Mouse (Mus musculus) forebrain, embryonic 13.5 days (tissue): Measurements from ENCODE around the gene Ppie. TPM values are rescaled to one million over a fixed set of nuclear protein-coding genes. Genes with fewer than 3 reads are reported as not detected.

Source experiments
- ATAC-seq: fragments of 200-750 bp; cut with Nextera tagmentation; 2 replicates; pipeline ENCODE4 v1.8.0; 2017
- H3K27ac ChIP-seq: fragments of 300-500 bp; sonication (generic); 2 replicates; pipeline ENCODE4 v1.5.1; 2015; ENCODE audit warnings: inconsistent platforms, mild to moderate bottlenecking, moderate library complexity
- H3K27me3 ChIP-seq: fragments of 300-500 bp; sonication (generic); 2 replicates; pipeline ENCODE4 v1.6.1; 2015; ENCODE audit warnings: mild to moderate bottlenecking, inconsistent platforms
- H3K36me3 ChIP-seq: fragments of 300-500 bp; sonication (generic); 2 replicates; pipeline ENCODE4 v1.6.1; 2015; ENCODE audit warnings: mild to moderate bottlenecking, inconsistent platforms; ENCODE audit not compliant: poor library complexity, severe bottlenecking
- H3K4me1 ChIP-seq: fragments of 300-500 bp; sonication (generic); 2 replicates; pipeline ENCODE4 v1.6.1; 2015; ENCODE audit warnings: inconsistent platforms
- H3K4me2 ChIP-seq: fragments of 300-500 bp; sonication (generic); 2 replicates; pipeline ENCODE4 v1.6.1; 2015; ENCODE audit warnings: inconsistent platforms, mild to moderate bottlenecking, moderate library complexity
- H3K4me3 ChIP-seq: fragments of 300-500 bp; sonication (generic); 2 replicates; pipeline ENCODE4 v1.5.1; 2015; ENCODE audit warnings: mild to moderate bottlenecking, inconsistent platforms
- H3K9ac ChIP-seq: fragments of 300-500 bp; sonication (generic); 2 replicates; pipeline ENCODE4 v1.6.1; 2015; ENCODE audit warnings: mild to moderate bottlenecking, inconsistent platforms
- H3K9me3 ChIP-seq: fragments of 300-500 bp; sonication (generic); replicated peaks from 2 replicates; pipeline ENCODE4 v1.6.1; 2016; ENCODE audit warnings: inconsistent platforms
- WGBS: fragments of 180-500 bp; shearing (Covaris S2); methylation state at CpG from one replicate; pipeline ENCODE4 v1.1.7; 2015; 5-methylcytosine and 5-hydroxymethylcytosine counted together
- polyA plus RNA-seq: library from polyadenylated mRNA; unstranded; fragments of >200 nt; fragmentation: Nextera tagmentation; extraction: Ambion mirVana; gene quantifications from 2 replicates; pipeline ENCODE4 v1.2.1, GENCODE M21; 2015

The Ppie gene
- polyA plus RNA-seq, 1 experiment from 2014 or later: 91.6 TPM

GRCm38 (mm10) chr4:123083323-123083902 is 56.3 kb downstream of the Ppie start:
- ATAC-seq: no peak
- H3K4me1 ChIP-seq: peaks cover 4% of the 10 kb centered on the region
- H3K27ac ChIP-seq: no peak overlapping the region
- H3K4me2 ChIP-seq: no peak overlapping the region
- no peaks in the 10 kb centered on the region for H3K9me3 ChIP-seq
- H3K9ac ChIP-seq: no peak overlapping the region
- WGBS: 65% methylated on average over 13 of the region's 13 CpGs
- no peaks in the 10 kb centered on the region for H3K27me3 ChIP-seq
- H3K4me3 ChIP-seq: no peak overlapping the region
- no peaks in the 10 kb centered on the region for H3K36me3 ChIP-seq

GRCm38 (mm10) chr4:123082283-123083163 is 57.2 kb downstream of the Ppie start:
- H3K36me3 ChIP-seq: no peaks in the 10 kb centered on the region
- 71% methylated on average over 20 of the region's 20 CpGs for WGBS
- no peaks in the 10 kb centered on the region for H3K27me3 ChIP-seq
- H3K4me2 ChIP-seq: no peak overlapping the region
- no peak overlapping the region for H3K4me3 ChIP-seq
- H3K9me3 ChIP-seq: no peaks in the 10 kb centered on the region
- no peak overlapping the region for H3K9ac ChIP-seq
- ATAC-seq: peak; percentile 64
- peaks cover 4% of the 10 kb centered on the region for H3K4me1 ChIP-seq
- H3K27ac ChIP-seq: no peak overlapping the region

GRCm38 (mm10) chr4:123080791-123081190 is 59.0 kb downstream of the Ppie start:
- no peaks in the 10 kb centered on the region for H3K9me3 ChIP-seq
- no peak overlapping the region for H3K4me2 ChIP-seq
- no peak overlapping the region for H3K27ac ChIP-seq
- peaks cover 4% of the 10 kb centered on the region for H3K4me1 ChIP-seq
- H3K9ac ChIP-seq: no peak overlapping the region
- no peaks in the 10 kb centered on the region for H3K36me3 ChIP-seq
- ATAC-seq: no peak
- WGBS: 38% methylated on average over 13 of the region's 13 CpGs
- H3K4me3 ChIP-seq: no peak overlapping the region
- no peaks in the 10 kb centered on the region for H3K27me3 ChIP-seq

- H3K4me3 ChIP-seq: no peak overlapping the region
- WGBS: 89% methylated on average over 4 of the region's 4 CpGs
These were observed 61.5 kb downstream of the Ppie start for GRCm38 (mm10) chr4:123078231-123078630.

More at GRCm38 (mm10) chr4:123078231-123078630, 61.5 kb downstream of the Ppie start:
- Histone ChIP-seq H3K27me3 (no peaks in the 10 kb centered on the region), H3K9ac (no peak overlapping the region), H3K4me2 (no peak overlapping the region), H3K4me1 (peaks cover 4% of the 10 kb centered on the region), H3K36me3 (no peaks in the 10 kb centered on the region), H3K27ac (no peak overlapping the region), H3K9me3 (no peaks in the 10 kb centered on the region)
- ATAC-seq: no peak

Other genes with a start within 250 kb of the Ppie start
- 26.7 and 28.2 TPM in 2 replicates for gene Mfsd2a, start 178.8 kb downstream of the Ppie start, polyA plus RNA-seq
- 59.3 and 63.3 TPM in 2 replicates for gene Mycl, start 144.3 kb downstream of the Ppie start, polyA plus RNA-seq
- 26.0 and 31.9 TPM in 2 replicates for gene Trit1, start 123.4 kb downstream of the Ppie start, polyA plus RNA-seq
- gene Bmp8b, start 34.8 kb downstream of the Ppie start, polyA plus RNA-seq: 0.19 and 0.25 TPM in 2 replicates
- gene Oxct2b, start 23.7 kb downstream of the Ppie start, polyA plus RNA-seq: not detected in 2 replicates
- gene Hpcal4, start 43.3 kb upstream of the Ppie start, polyA plus RNA-seq: 7.7 and 10.8 TPM in 2 replicates
- 0.24 TPM in 1 of 2 replicates, not detected in the other for gene Nt5c1a, start 61.6 kb upstream of the Ppie start, polyA plus RNA-seq
- gene Heyl, start 93.6 kb upstream of the Ppie start, polyA plus RNA-seq: 3.8 and 4.1 TPM in 2 replicates
- 27.7 and 28.6 TPM in 2 replicates for gene Pabpc4, start 122.4 kb upstream of the Ppie start, polyA plus RNA-seq
- not detected in 2 replicates for gene Oxct2a, start 183.7 kb upstream of the Ppie start, polyA plus RNA-seq
- gene Bmp8a, start 203.3 kb upstream of the Ppie start, polyA plus RNA-seq: not detected in 2 replicates